Mouse (Mus musculus) heart, embryonic 13.5 days (tissue): ENCODE measurements around the gene Gpr12. TPM values are rescaled to one million over a fixed set of nuclear protein-coding genes. Genes with fewer than 3 reads are reported as not detected.
"Not testable (repeated sequence)": the region's sequence is repeated elsewhere in the genome, so short reads cannot be mapped to it uniquely, and the experiment has no call there.

Experiments used
- ATAC-seq: fragments of 200-750 bp; cut with Nextera tagmentation; 2 replicates; pipeline ENCODE4 v1.8.0; 2017; ENCODE audit warnings: moderate TSS enrichment; ENCODE audit not compliant: insufficient number of reproducible peaks, low FRiP score, low TSS enrichment; ENCODE audit errors: extremely low read depth
- H3K27ac ChIP-seq: fragments of 300-500 bp; sonication (generic); replicated peaks from 2 replicates; pipeline ENCODE4 v1.5.1; 2015; ENCODE audit warnings: moderate library complexity, mild to moderate bottlenecking, inconsistent platforms
- H3K27me3 ChIP-seq: fragments of 300-500 bp; sonication (generic); replicated peaks from 2 replicates; pipeline ENCODE4 v1.6.1; 2015; ENCODE audit warnings: mild to moderate bottlenecking, inconsistent platforms
- H3K36me3 ChIP-seq: fragments of 300-500 bp; sonication (generic); 2 replicates; pipeline ENCODE4 v1.6.1; 2015; ENCODE audit warnings: mild to moderate bottlenecking, inconsistent platforms
- H3K4me1 ChIP-seq: fragments of 300-500 bp; sonication (generic); 2 replicates; pipeline ENCODE4 v1.6.1; 2015; ENCODE audit warnings: inconsistent platforms
- H3K4me2 ChIP-seq: fragments of 300-500 bp; sonication (generic); 2 replicates; pipeline ENCODE4 v1.6.1; 2015; ENCODE audit warnings: inconsistent platforms, mild to moderate bottlenecking, moderate library complexity
- H3K4me3 ChIP-seq: fragments of 300-500 bp; sonication (generic); 2 replicates; pipeline ENCODE4 v1.5.1; 2015; ENCODE audit warnings: moderate library complexity, mild to moderate bottlenecking, inconsistent platforms
- H3K9ac ChIP-seq: fragments of 300-500 bp; sonication (generic); 2 replicates; pipeline ENCODE4 v1.6.1; 2015; ENCODE audit warnings: inconsistent platforms, mild to moderate bottlenecking, moderate library complexity
- H3K9me3 ChIP-seq: fragments of 300-500 bp; sonication (generic); 2 replicates; pipeline ENCODE4 v1.6.1; 2016; ENCODE audit warnings: inconsistent platforms
- WGBS: fragments of 180-500 bp; shearing (Covaris S2); methylation state at CpG from one replicate; pipeline ENCODE4 v1.1.7; 2015; ENCODE audit warnings: mixed read lengths; 5-methylcytosine and 5-hydroxymethylcytosine counted together
- polyA plus RNA-seq: library from polyadenylated mRNA; unstranded; fragments of >200 nt; fragmentation: Nextera tagmentation; extraction: Ambion mirVana; gene quantifications from 2 replicates; pipeline ENCODE4 v1.2.1, GENCODE M21; 2015

The Gpr12 gene
- polyA plus RNA-seq, 1 experiment from 2014 or later: not detected

DNA sequence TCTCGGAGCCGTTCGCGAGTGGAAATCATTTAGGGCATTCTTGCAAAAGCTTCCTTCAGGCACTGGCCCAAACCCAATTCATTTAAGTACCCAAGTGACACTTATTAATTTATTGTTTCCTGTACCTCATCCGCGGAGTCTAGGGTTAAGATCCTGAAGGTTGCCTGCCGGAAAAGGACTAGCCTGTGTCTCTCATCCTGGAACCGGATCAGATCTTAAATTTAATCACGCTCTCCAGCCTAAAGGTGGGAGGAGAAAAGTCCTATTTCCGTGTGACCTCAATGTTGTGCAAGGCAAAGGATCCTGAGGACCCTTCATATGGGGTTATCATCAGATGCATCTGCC, 240 bp upstream of the Gpr12 start:
- Histone ChIP-seq H3K27me3 (peaks cover 66% of the 10 kb centered on the region), H3K9ac (no peak overlapping the region), H3K27ac (no peak overlapping the region), H3K4me3 (peak overlapping the region; percentile 56), H3K9me3 (no peaks in the 10 kb centered on the region), H3K36me3 (no peaks in the 10 kb centered on the region), H3K4me2 (peak overlapping the region; percentile 86), H3K4me1 (peaks cover 9% of the 10 kb centered on the region)
- no peak for ATAC-seq
- WGBS: 14% methylated on average over 10 of the region's 10 CpGs

DNA sequence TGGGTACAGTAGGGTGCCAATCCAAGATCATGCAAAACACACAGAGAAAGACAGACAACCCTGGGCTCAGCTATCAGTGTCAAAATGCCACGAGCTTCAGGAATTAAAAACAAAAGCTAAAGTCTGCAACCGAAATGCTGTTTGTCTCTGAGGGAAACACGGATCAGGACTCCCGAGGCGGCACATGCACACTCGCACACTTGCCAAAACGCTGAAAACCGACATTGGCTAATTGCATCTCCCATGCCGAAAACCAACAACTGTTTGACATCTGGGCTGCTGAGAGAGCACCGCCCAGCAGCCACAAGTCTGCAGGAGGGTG, 922 bp downstream of the Gpr12 start:
- Histone ChIP-seq H3K9me3 (no peaks in the 10 kb centered on the region), H3K27me3 (peaks cover 66% of the 10 kb centered on the region), H3K36me3 (no peaks in the 10 kb centered on the region), H3K4me3 (peak overlapping the region; percentile 56), H3K27ac (no peak overlapping the region), H3K9ac (no peak overlapping the region), H3K4me1 (peaks cover 9% of the 10 kb centered on the region), H3K4me2 (peak overlapping the region; percentile 86)
- 10% methylated on average over 10 of the region's 10 CpGs for WGBS
- no peak for ATAC-seq

DNA sequence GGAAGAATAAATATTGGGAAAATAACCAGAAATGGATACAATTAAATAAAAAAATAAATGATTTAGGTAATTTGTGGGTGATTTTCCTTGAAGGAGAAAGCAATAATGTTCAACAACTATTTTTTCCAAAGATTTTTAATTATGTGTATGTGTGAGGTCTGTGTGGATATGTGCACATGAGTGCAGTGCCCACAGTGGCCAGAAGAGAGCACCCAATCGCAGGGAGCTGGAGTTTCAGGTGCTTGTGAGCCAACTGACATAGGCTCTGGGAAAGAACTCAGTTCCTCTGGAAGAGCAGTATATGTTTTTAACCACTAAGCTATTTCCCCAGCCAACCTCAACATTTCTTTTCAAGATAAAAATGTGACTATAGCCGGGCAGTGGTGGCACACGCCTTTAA, 8.4 kb downstream of the Gpr12 start:
- Histone ChIP-seq H3K4me2 (no peak overlapping the region), H3K36me3 (no peaks in the 10 kb centered on the region), H3K4me1 (no peaks in the 10 kb centered on the region), H3K9ac (no peak overlapping the region), H3K27ac (no peak overlapping the region), H3K4me3 (no peak overlapping the region), H3K27me3 (peaks cover 7% of the 10 kb centered on the region), H3K9me3 (0 out of 2 replicates have a peak, but pooled peaks cover 4% of the 10 kb centered on the region)
- 83% methylated on average over 3 of the region's 3 CpGs for WGBS
- ATAC-seq: no peak

DNA sequence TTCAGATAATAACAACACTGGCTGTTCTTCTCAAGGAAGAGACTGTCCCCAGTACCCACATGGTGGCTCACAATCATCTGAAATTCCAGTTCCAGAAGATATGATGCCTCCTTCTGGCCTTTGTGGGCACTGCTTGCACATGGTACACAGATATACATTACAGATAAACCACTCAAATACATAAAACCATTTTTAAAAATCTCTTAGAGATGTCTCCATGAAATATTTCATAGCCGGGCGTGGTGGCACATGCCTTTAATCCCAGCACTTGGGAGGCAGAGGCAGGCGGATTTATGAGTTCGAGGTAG, 12.3 kb downstream of the Gpr12 start:
- H3K4me2 ChIP-seq, ATAC-seq, H3K27me3 ChIP-seq, H3K36me3 ChIP-seq, H3K9ac ChIP-seq, H3K9me3 ChIP-seq, H3K4me1 ChIP-seq, H3K27ac ChIP-seq, H3K4me3 ChIP-seq: not testable (repeated sequence)
- 73% methylated on average over 4 of the region's 4 CpGs for WGBS

DNA sequence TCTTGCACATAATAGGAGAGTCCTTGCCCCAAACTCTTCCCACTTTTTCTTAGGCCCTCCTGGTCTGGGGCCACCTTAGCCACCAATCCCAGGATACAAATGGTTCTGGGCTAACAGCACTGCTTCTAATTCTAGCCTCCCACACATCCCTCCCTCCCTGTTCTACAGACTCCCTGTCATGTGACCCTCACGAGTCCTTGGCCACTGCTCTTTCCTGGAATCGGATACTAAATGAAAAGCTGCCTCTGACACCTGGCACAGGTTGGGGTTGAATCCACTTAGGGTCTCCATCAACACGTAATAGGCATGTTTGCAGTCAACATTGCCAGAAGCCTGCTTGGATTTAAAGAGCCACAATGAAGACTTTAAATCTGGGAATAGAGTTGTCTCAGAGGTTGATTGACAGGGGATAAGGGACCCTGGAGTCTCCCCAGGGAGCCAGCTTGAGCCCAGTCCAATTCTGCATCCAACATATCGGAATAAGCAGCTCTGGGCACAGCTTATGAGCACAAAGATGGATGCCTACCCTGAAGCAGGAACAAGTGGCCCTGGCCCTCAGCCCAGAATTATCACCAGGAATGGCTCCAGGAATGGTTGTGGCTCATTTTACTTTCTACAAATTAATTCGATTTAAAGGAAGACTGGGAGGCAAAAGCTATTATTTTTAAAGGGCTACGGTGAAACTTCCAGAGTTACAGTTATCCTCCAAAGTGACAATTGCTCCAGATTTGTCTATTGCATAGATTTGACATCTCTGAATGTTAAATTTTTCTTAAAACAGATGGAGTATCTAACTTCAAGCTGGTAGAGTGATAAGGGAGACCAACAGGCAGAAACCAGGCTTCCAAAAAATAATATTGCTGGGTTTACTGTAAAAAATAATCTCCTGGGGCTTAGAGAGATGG, 13.0 kb downstream of the Gpr12 start:
- H3K36me3 ChIP-seq, H3K9me3 ChIP-seq, H3K9ac ChIP-seq, ATAC-seq, H3K4me3 ChIP-seq, H3K4me1 ChIP-seq, H3K4me2 ChIP-seq, H3K27me3 ChIP-seq, H3K27ac ChIP-seq: not testable (repeated sequence)
- 60% methylated on average over 6 of the region's 6 CpGs for WGBS

DNA sequence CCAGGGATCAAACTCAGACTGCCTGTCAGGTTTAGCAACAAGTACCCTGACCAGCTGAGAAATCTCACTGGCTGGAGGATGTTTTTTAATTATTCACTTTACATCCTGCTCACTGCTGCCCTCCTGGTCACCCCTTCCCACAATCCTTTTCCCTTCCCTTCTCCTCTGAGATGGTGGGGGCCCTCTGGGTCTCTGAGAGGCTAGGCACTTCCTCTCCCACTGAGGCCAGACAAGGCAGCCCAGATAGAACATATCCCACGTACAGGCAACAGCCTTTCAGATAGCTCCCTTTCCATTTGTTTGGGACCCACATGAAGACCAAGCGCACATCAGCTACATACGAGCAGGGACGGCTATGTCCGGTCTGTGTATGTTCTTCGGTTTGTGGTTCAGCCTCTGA, 14.9 kb downstream of the Gpr12 start:
- not testable (repeated sequence) for ATAC-seq, H3K4me3 ChIP-seq, H3K27ac ChIP-seq, H3K9me3 ChIP-seq, H3K4me2 ChIP-seq, H3K27me3 ChIP-seq, H3K36me3 ChIP-seq, H3K9ac ChIP-seq, H3K4me1 ChIP-seq
- 74% methylated on average over 6 of the region's 6 CpGs for WGBS

DNA sequence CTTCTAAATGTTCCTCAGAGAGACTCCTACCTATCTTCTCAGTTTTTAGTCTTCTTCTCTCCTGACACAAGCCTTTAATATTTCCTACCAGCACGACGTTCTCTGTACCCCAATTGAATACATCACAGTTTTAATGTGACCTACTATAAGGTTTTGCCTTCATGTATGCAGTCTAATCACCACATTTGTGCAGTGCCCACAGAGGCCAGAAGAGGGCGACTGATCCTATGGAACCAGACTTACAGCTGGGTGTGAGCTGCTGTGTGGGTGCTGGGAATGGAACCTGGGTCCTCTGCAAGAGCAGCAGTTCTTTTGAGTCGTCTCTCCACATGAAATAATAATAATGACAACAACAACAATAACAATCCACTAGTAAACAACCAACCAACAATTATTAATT, 18.0 kb downstream of the Gpr12 start:
- peaks cover 6% of the 10 kb centered on the region; the same call in 1 of the 2 replicates for H3K9me3 ChIP-seq
- WGBS: 53% methylated on average over 4 of the region's 4 CpGs
- no peak overlapping the region for H3K4me3 ChIP-seq
- H3K27me3 ChIP-seq: no peaks in the 10 kb centered on the region
- no peaks in the 10 kb centered on the region for H3K4me1 ChIP-seq
- ATAC-seq: no peak
- no peaks in the 10 kb centered on the region for H3K36me3 ChIP-seq
- no peak overlapping the region for H3K9ac ChIP-seq
- H3K27ac ChIP-seq: no peak overlapping the region
- H3K4me2 ChIP-seq: no peak overlapping the region

DNA sequence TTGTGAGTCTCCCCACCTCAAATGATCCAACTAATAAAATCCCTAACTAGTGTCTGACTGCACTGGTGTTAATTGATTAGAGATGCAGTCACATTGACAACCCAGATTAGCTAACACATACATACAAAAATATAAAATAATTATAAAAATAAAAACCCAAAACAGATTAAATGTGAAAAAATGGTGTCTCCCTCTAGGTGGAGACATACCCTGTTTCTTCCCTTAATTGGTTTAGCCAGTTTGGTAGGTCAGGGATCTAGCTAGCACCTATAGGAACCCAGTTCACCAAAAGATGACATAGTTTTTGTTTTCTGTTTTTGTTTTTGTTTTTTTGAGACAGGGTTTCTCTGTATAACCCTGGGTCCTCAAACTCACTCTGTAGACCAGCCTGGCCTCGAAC, 20.8 kb downstream of the Gpr12 start:
- Histone ChIP-seq H3K9ac (no peak overlapping the region), H3K9me3 (peaks cover 6% of the 10 kb centered on the region; the same call in 1 of the 2 replicates), H3K27ac (no peak overlapping the region), H3K4me2 (no peak overlapping the region), H3K36me3 (no peaks in the 10 kb centered on the region), H3K4me1 (no peaks in the 10 kb centered on the region), H3K27me3 (no peaks in the 10 kb centered on the region), H3K4me3 (no peak overlapping the region)
- WGBS: 68% methylated on average over 1 of the region's 1 CpGs
- ATAC-seq: no peak

DNA sequence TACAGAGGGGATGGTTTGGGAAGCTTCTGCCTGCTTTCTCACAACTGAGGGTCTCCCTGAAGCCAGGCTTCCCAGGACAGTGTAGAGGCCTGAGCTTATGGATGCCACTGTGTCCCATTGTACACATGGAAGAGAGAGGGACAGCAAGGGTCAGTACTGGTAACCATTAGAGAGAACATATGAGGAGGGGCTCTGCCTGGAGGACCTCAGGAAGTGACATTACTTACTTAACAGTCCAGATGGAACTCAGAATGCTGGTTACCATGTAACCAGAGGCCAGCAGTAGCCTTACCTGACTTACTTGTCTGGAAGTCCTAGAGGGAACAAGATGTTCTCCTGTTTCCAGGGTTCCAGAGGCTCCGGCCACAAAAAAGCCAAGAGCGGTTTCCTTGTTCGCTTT, 29.2 kb downstream of the Gpr12 start, which contains the start of gene Gm3415:
Gene Gm3415 (plus strand): TSS at position 301 of the 400 bp plus-strand sequence.
- H3K4me2 ChIP-seq, H3K4me1 ChIP-seq, H3K9me3 ChIP-seq, H3K36me3 ChIP-seq, H3K27me3 ChIP-seq, ATAC-seq, H3K9ac ChIP-seq, H3K27ac ChIP-seq, H3K4me3 ChIP-seq: not testable (repeated sequence)
- WGBS: no CpG with 5 or more reads among the region's 3 CpGs

DNA sequence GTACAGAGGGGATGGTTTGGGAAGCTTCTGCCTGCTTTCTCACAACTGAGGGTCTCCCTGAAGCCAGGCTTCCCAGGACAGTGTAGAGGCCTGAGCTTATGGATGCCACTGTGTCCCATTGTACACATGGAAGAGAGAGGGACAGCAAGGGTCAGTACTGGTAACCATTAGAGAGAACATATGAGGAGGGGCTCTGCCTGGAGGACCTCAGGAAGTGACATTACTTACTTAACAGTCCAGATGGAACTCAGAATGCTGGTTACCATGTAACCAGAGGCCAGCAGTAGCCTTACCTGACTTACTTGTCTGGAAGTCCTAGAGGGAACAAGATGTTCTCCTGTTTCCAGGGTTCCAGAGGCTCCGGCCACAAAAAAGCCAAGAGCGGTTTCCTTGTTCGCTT, 47.7 kb downstream of the Gpr12 start, which contains the start of gene Gm3409:
Gene Gm3409 (plus strand): TSS at position 301 of the 400 bp plus-strand sequence.
- not testable (repeated sequence) for ATAC-seq, H3K4me3 ChIP-seq, H3K4me2 ChIP-seq, H3K9me3 ChIP-seq, H3K36me3 ChIP-seq, H3K9ac ChIP-seq, H3K27ac ChIP-seq, H3K4me1 ChIP-seq, H3K27me3 ChIP-seq
- 83% methylated on average over 2 of the region's 3 CpGs for WGBS
